Mouse (Mus musculus): ENCODE data around the gene Akap7. TPM values are rescaled to one million over a fixed set of nuclear protein-coding genes. Genes with fewer than 3 reads are reported as not detected.

The Akap7 gene
- polyA plus RNA-seq, 1 experiment from 2014 or later = 14.5 TPM

GRCm38 (mm10) chr10:25318405-25318804 lies 10.7 kb upstream of the Akap7 start:
- WGBS = 88% methylated on average over 5 of the region's 5 CpGs
- no peaks in the 10 kb centered on the region for H3K36me3 ChIP-seq (ENCODE audit: poor library complexity, severe bottlenecking)
- ATAC-seq = no peak

GRCm38 (mm10) chr10:25317665-25318064 lies 10.0 kb upstream of the Akap7 start:
- no peak overlapping the region for H3K9ac ChIP-seq

More at GRCm38 (mm10) chr10:25318405-25318804, 10.7 kb upstream of the Akap7 start:
- Histone ChIP-seq H3K4me1 (0 out of 2 replicates have a peak, but pooled peaks cover 7% of the 10 kb centered on the region), H3K9ac (no peak overlapping the region), H3K9me3 (replicated peaks) (no peaks in the 10 kb centered on the region), H3K27me3 (no peaks in the 10 kb centered on the region), H3K4me2 (no peak overlapping the region), H3K27ac (no peak overlapping the region), H3K4me3 (no peak overlapping the region)

GRCm38 (mm10) chr10:25313856-25314584 lies 6.3 kb upstream of the Akap7 start:
- Histone ChIP-seq H3K4me2 (peak overlapping the region; percentile 4; the same call in 1 of the 2 replicates), H3K4me1 (peaks cover 22% of the 10 kb centered on the region), H3K27ac (no peak overlapping the region), H3K9ac (no peak overlapping the region), H3K4me3 (no peak overlapping the region), H3K36me3 (ENCODE audit: poor library complexity, severe bottlenecking) (no peaks in the 10 kb centered on the region), H3K27me3 (no peaks in the 10 kb centered on the region), H3K9me3 (replicated peaks) (no peaks in the 10 kb centered on the region)
- ATAC-seq = no peak
- WGBS = 9% methylated on average over 17 of the region's 17 CpGs

More at GRCm38 (mm10) chr10:25317665-25318064, 10.0 kb upstream of the Akap7 start:
- Histone ChIP-seq H3K4me3 (no peak overlapping the region), H3K4me2 (no peak overlapping the region), H3K9me3 (replicated peaks) (no peaks in the 10 kb centered on the region), H3K4me1 (0 out of 2 replicates have a peak, but pooled peaks cover 7% of the 10 kb centered on the region), H3K36me3 (ENCODE audit: poor library complexity, severe bottlenecking) (no peaks in the 10 kb centered on the region), H3K27ac (no peak overlapping the region), H3K27me3 (no peaks in the 10 kb centered on the region)
- no peak for ATAC-seq

- Histone ChIP-seq H3K9ac (no peak overlapping the region), H3K9me3 (replicated peaks) (no peaks in the 10 kb centered on the region), H3K27me3 (no peaks in the 10 kb centered on the region), H3K36me3 (ENCODE audit: poor library complexity, severe bottlenecking) (no peaks in the 10 kb centered on the region), H3K4me1 (peaks cover 22% of the 10 kb centered on the region), H3K4me3 (no peak overlapping the region), H3K27ac (0 out of 2 replicates have a peak overlapping the region, but pooled peaks have one; percentile 16), H3K4me2 (peak overlapping the region; percentile 17)
- 9% methylated on average over 9 of the region's 9 CpGs for WGBS
- peak; percentile 88 for ATAC-seq
Measured at GRCm38 (mm10) chr10:25311554-25312212, 4.0 kb upstream of the Akap7 start.

GRCm38 (mm10) chr10:25310736-25311135 lies 3.1 kb upstream of the Akap7 start:
- Histone ChIP-seq H3K9ac (no peak overlapping the region), H3K9me3 (replicated peaks) (no peaks in the 10 kb centered on the region), H3K27me3 (no peaks in the 10 kb centered on the region), H3K27ac (no peak overlapping the region), H3K36me3 (ENCODE audit: poor library complexity, severe bottlenecking) (no peaks in the 10 kb centered on the region), H3K4me3 (no peak overlapping the region), H3K4me2 (no peak overlapping the region), H3K4me1 (peaks cover 22% of the 10 kb centered on the region)
- no peak for ATAC-seq
- 84% methylated on average over 4 of the region's 4 CpGs for WGBS

GRCm38 (mm10) chr10:25309996-25310395 lies 2.3 kb upstream of the Akap7 start:
- ATAC-seq = no peak
- Histone ChIP-seq H3K4me2 (no peak overlapping the region), H3K27me3 (no peaks in the 10 kb centered on the region), H3K9ac (no peak overlapping the region), H3K4me1 (peaks cover 22% of the 10 kb centered on the region), H3K4me3 (no peak overlapping the region), H3K27ac (no peak overlapping the region), H3K9me3 (replicated peaks) (no peaks in the 10 kb centered on the region), H3K36me3 (ENCODE audit: poor library complexity, severe bottlenecking) (no peaks in the 10 kb centered on the region)
- WGBS = 91% methylated on average over 5 of the region's 5 CpGs

GRCm38 (mm10) chr10:25305146-25305545 lies 2.5 kb downstream of the Akap7 start:
- Histone ChIP-seq H3K27me3 (no peaks in the 10 kb centered on the region), H3K9ac (no peak overlapping the region), H3K27ac (no peak overlapping the region), H3K4me3 (no peak overlapping the region), H3K4me2 (no peak overlapping the region), H3K36me3 (ENCODE audit: poor library complexity, severe bottlenecking) (no peaks in the 10 kb centered on the region), H3K9me3 (replicated peaks) (no peaks in the 10 kb centered on the region), H3K4me1 (no peaks in the 10 kb centered on the region)
- WGBS = 68% methylated on average over 6 of the region's 6 CpGs
- no peak for ATAC-seq

GRCm38 (mm10) chr10:25304608-25305007 lies 3.1 kb downstream of the Akap7 start:
- Histone ChIP-seq H3K36me3 (ENCODE audit: poor library complexity, severe bottlenecking) (no peaks in the 10 kb centered on the region), H3K4me1 (no peaks in the 10 kb centered on the region), H3K4me2 (no peak overlapping the region), H3K27me3 (no peaks in the 10 kb centered on the region), H3K4me3 (no peak overlapping the region), H3K9ac (no peak overlapping the region), H3K9me3 (replicated peaks) (no peaks in the 10 kb centered on the region), H3K27ac (no peak overlapping the region)
- 95% methylated on average over 2 of the region's 2 CpGs for WGBS
- ATAC-seq = no peak

- H3K4me1 ChIP-seq = peaks cover 10% of the 10 kb centered on the region
- no peak for ATAC-seq
- H3K4me2 ChIP-seq = no peak overlapping the region
- H3K27me3 ChIP-seq = no peaks in the 10 kb centered on the region
- H3K4me3 ChIP-seq = no peak overlapping the region
- no peak overlapping the region for H3K9ac ChIP-seq
- no peaks in the 10 kb centered on the region for H3K9me3 ChIP-seq (replicated peaks)
- 96% methylated on average over 15 of the region's 15 CpGs for WGBS
- H3K27ac ChIP-seq = no peak overlapping the region
- no peaks in the 10 kb centered on the region for H3K36me3 ChIP-seq (ENCODE audit: poor library complexity, severe bottlenecking)
Measured at GRCm38 (mm10) chr10:25299031-25299529, 8.6 kb downstream of the Akap7 start.

- Histone ChIP-seq H3K36me3 (ENCODE audit: poor library complexity, severe bottlenecking) (no peaks in the 10 kb centered on the region), H3K9ac (no peak overlapping the region)
Measured at GRCm38 (mm10) chr10:25298264-25298671, 9.4 kb downstream of the Akap7 start.

GRCm38 (mm10) chr10:25297666-25298263 lies 9.9 kb downstream of the Akap7 start:
- peak overlapping the region; percentile 69 for H3K4me3 ChIP-seq
- peak overlapping the region; percentile 70 for H3K4me2 ChIP-seq
- whole genome bisulfite sequencing = 31% methylated on average over 12 of the region's 12 CpGs
- peaks cover 10% of the 10 kb centered on the region for H3K4me1 ChIP-seq
- ATAC-seq = no peak
- H3K9ac ChIP-seq = peak overlapping the region; percentile 81; the same call in 1 of the 2 replicates
- H3K36me3 ChIP-seq (ENCODE audit: poor library complexity, severe bottlenecking) = no peaks in the 10 kb centered on the region
- H3K27me3 ChIP-seq = no peaks in the 10 kb centered on the region
- no peak overlapping the region for H3K27ac ChIP-seq
- no peaks in the 10 kb centered on the region for H3K9me3 ChIP-seq (replicated peaks)

More at GRCm38 (mm10) chr10:25298264-25298671, 9.4 kb downstream of the Akap7 start:
- H3K27me3 ChIP-seq = no peaks in the 10 kb centered on the region
- no peak for ATAC-seq
- H3K4me2 ChIP-seq = no peak overlapping the region
- 92% methylated on average over 4 of the region's 4 CpGs for WGBS
- H3K4me1 ChIP-seq = peaks cover 10% of the 10 kb centered on the region
- H3K9me3 ChIP-seq (replicated peaks) = no peaks in the 10 kb centered on the region
- H3K27ac ChIP-seq = no peak overlapping the region
- H3K4me3 ChIP-seq = no peak overlapping the region
